Mouse (Mus musculus) brain, embryonic 14.5 days (tissue): ENCODE data around the gene Cdh12.

Experiments
- CTCF ChIP-seq: fragments of 200-500 bp; IDR thresholded peaks from 2 replicates; pipeline ENCODE4 v1.5.1; 2012; ENCODE audit warnings: inconsistent platforms, mild to moderate bottlenecking, moderate library complexity, borderline replicate concordance; ENCODE audit not compliant: insufficient read depth, insufficient read length; ENCODE audit errors: extremely low read depth
- POLR2A ChIP-seq: fragments of 200-500 bp; IDR thresholded peaks from 2 replicates; pipeline ENCODE4 v1.6.1; 2012; ENCODE audit warnings: mild to moderate bottlenecking, inconsistent platforms, borderline replicate concordance; ENCODE audit not compliant: poor library complexity, insufficient read depth, insufficient read length, severe bottlenecking; ENCODE audit errors: extremely low read depth

DNA sequence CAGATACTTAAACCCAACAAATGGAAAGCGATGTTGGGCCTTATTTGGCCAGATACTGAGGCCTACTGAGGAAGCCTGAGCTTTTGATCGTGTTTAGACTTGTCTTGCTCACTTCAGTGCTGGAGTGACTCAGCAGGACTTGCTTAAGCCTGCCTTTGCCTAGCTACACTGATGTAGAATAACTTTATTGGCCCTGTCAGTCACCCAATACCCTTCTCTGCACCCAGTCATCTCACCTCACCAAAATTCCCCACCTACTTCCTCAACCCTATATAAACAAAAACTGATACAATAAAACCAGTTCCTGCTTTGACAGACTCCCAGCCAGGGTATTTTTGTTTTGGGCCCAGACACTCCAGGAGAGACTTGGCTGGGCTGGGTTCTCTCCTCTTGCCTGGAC lies 12.7 kb upstream of the Cdh12 start:
- no peak for TF ChIP-seq CTCF
- no peak for TF ChIP-seq POLR2A
